Mouse (Mus musculus): ENCODE data around the gene Ttc29.

Ttc29 gene

GRCm38 (mm10) chr8:78426875-78427768 is 214.0 kb downstream of the Ttc29 start:
- no peak for DNase-seq

- DNase-seq, result no peak
Observed at GRCm38 (mm10) chr8:78427769-78428130, 214.7 kb downstream of the Ttc29 start.

DNA sequence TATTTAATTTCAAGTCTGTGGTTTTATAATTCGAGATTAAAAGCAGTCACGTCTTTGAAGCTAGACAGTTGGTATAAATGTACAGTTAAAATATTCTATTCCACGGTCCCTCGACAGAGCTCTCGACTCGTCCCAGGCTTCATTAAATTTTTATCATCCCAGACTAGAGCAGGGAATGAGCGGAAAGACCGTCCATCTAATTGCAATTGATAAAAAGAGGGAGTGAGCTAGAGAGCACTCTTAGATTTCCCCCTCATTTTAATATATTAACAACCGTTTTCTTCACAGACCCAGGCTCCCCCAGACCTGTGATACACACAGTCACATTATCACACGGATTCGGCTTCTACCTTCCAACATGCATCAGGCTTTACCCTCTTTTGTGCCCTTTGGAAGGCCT is 215.1 kb downstream of the Ttc29 start:
- DNase-seq, result no peak

- no peak for DNase-seq
Observed at GRCm38 (mm10) chr8:78431356-78431755, 218.3 kb downstream of the Ttc29 start.

DNA sequence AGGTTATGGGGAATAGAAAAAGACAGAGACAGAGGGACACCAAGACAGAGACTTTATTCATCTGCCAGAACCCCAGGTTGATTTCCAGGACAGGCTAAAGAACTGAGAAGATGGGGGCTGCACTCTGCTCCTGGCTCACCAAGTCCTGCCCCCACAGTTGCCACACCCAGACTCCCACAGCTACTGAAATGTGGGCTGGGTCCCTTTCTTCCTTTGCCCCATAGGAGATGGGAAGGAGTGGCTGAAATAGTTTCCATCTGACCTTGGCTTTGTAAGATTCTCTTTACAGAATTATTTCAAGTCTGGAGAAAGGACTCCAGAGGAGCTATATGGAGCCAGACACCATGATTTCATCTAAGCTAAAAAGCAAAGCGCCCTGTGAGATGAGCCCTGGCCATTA is 219.4 kb downstream of the Ttc29 start:
- no peak for DNase-seq

DNA sequence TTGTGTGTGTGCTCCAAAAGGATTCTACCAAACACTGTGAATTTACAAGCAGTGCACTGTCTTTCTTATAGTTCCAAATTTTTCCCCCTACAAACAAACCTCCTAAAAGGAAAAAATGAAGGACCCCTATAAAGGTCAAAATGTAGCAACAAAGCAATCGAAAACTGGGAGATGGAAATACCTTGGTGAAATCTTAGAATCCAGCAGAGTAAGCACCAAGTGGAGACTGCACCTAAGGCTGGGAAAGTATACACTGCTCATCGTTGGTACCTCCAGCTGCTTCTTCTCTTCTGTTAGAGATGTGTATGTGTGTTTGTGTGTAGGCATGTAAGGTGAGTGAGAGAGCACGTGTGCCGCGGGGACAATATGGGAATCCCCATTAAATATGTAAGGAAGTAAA is 220.2 kb downstream of the Ttc29 start:
- DNase-seq, result no peak

GRCm38 (mm10) chr8:78434340-78434739 is 221.2 kb downstream of the Ttc29 start:
- no peak for DNase-seq

DNA sequence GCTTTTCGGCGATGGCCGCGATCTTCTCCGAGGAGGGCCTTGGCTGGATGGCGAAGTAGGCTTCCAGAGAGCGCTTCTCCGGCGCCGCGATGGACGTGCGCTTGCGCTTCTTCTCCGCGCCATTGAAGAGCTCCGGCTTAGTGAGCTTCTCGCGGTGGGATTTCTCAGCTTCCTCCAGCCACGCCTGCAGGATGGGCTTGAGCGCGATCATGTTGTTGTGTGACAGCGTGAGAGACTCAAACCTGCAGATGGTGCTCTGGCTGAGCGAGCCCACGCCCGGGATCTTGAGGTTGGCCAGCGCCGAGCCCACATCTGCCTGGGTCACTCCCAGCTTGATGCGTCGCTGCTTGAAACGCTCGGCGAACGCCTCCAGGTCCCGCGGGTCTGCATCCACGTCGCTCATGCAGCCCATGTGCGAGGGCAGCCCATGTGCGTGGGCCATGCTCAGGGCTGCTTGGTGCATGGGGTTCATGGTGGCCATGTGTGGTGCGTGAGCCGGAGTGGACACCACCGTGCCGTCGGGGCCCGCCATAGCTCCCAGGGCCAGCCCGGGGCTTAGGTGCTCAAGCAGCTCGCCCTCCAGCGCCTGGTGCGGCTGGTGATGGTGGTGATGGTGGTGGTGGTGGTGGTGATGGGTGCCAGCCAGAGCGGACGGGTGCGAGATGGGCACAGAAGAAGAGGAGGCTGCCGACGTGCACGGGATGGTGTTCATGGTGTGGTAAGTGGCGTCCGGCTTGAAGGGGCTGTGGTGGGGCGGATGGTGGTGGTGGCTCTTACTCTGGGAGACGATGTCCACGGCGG is 221.9 kb downstream of the Ttc29 start:
- DNase-seq, result no peak

DNA sequence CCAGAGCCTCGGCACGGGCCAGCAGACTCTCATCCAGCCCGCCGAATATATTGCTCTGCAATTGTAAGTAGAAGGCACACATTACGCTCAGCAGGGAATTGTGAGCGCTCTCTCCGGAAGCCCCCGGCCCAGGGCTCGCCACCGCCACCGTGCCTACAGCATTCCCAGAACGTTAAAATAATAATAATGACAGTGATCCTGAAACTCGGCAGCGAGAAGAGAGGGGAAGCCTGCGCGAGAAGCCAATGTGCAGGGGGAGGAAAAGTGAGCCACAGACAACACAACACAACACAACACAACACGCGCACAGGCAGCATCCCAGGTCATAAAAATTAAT is 222.5 kb downstream of the Ttc29 start:
- DNase-seq, result no peak

GRCm38 (mm10) chr8:78436071-78436651 is 223.1 kb downstream of the Ttc29 start, which contains the start of gene Pou4f2:
TSS of gene Pou4f2 (minus strand) at chr8:78436645.
- DNase-seq, result no peak

GRCm38 (mm10) chr8:78436661-78437060 is 223.6 kb downstream of the Ttc29 start:
- no peak for DNase-seq

DNA sequence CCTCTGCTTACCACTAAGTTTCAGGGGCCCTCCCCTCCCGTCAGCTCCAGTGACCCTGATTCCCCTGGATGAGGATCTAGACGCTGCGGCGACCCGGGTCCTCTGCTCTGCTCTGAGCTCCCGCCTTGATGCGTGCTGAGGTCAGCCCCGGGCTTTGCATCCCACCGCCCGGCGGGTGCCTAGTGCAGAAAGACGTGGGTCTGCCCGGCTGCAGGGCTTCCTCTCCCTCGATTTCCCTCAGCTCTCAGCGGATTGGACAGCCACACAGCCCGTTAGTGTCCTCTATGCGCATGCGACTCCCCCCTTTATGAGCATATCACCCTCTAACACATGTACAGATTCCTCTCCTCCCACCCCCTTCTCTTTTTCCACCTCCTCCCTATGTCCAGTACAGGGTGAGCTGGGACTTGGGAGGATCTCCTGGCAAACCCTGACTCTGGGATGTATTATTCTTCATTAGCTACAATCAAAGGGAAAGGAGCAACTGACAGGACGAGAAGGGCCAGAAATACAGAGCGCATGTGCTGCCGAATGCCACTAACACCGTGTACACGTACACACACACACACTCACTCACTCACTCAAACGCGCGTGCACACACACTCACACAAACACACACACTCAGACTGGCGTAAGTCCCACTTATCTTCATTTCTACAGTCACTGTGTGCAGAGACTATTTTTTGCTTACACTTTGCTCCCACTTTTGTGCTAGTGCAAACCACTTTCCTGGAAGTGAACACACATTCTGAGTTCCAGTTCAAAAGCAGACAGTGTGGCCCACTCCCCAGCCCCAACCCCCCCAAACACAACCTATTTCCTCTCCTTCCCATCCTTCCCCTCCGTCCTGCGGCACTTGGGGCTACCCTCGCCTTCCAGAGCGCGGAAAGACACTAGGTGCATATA is 224.3 kb downstream of the Ttc29 start:
- no peak for DNase-seq

- no peak for DNase-seq
Observed at GRCm38 (mm10) chr8:78438121-78438520, 225.0 kb downstream of the Ttc29 start.

DNA sequence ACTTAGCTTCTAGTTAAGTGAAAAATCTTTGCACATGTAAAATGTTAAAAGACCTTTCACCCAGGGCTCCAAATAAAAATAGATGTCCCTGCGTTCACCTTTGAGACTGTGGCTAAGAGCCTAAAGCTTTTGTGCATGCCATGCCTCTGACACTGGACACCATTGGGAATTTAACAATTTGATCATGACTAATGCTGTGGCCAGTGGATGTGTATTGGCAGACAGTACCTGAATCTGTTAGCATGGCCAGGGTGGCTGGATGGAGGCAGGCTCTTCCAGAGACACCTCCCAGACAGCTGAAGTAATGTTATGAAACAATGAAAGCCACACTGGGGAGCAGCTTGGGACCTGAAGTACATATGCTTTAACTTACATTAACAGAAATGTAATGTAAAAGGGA is 229.7 kb downstream of the Ttc29 start:
- DNase-seq, result no peak
